In genomic region chr1:90657292-90658050, GRCm38 (mm10) we compare ENCODE assay signal across 21 mouse cellular contexts. TPM values are rescaled to one million over a fixed set of nuclear protein-coding genes. Genes with fewer than 3 reads are reported as not detected.
DNase-seq lines count a peak whose midpoint lies in the region; ATAC-seq and TF ChIP-seq lines count a peak whose summit lies in the region.
"Had no signal": no experiment of that assay in that cellular context is flagged by ENCODE, and none has a peak within 500 bp of the region (broad histone marks: within the 10 kb centered on the region; RNA-seq: fewer than 3 reads in every experiment).

No protein-coding gene starts in this region.

- H3K4me3 ChIP-seq in gastrocnemius, adult 2 months = no peak overlapping the region
- H3K4me3 ChIP-seq in lung, postnatal 0 days (ENCODE audit: low read depth, low read length) = no peak overlapping the region
- no peak overlapping the region for H3K4me3 ChIP-seq in stomach, embryonic 16.5 days (replicated peaks; ENCODE audit: low read length)
- H3K4me3 ChIP-seq: forebrain, embryonic 12.5 days; hindbrain, embryonic 12.5 days; myocyte had no signal

- no peak for TF ChIP-seq CTCF in gastrocnemius, adult 2 months (IDR thresholded peaks at IDR 0.05)
- no peak for TF ChIP-seq CTCF in lung, postnatal 0 days (IDR thresholded peaks at IDR 0.05)

- no peak overlapping the region for H3K9ac ChIP-seq in lung, postnatal 0 days (replicated peaks; ENCODE audit: low read depth)
- no peak overlapping the region for H3K9ac ChIP-seq in stomach, embryonic 16.5 days (ENCODE audit: low read length)
- H3K9ac ChIP-seq: forebrain, embryonic 12.5 days; hindbrain, embryonic 12.5 days; liver, postnatal 0 days had no signal

- H3K27me3 ChIP-seq in lung, postnatal 0 days (replicated peaks; ENCODE audit: insufficient read depth, low read length) = no peaks in the 10 kb centered on the region
- no peaks in the 10 kb centered on the region for H3K27me3 ChIP-seq in stomach, embryonic 16.5 days (ENCODE audit: control insufficient read depth, insufficient read depth, low read length)
- H3K27me3 ChIP-seq: forebrain, embryonic 12.5 days; hindbrain, embryonic 12.5 days had no signal

- intact Hi-C loops in gastrocnemius, adult 2 months (cut with DNase I) = no loop called here

- peak overlapping the region; percentile 85 for H3K27ac ChIP-seq in gastrocnemius, adult 2 months
- H3K27ac ChIP-seq in lung, postnatal 0 days (ENCODE audit: low read length) = peak overlapping the region; percentile 38; the same call in 1 of the 2 replicates
- H3K27ac ChIP-seq in stomach, embryonic 16.5 days (ENCODE audit: low read length) = peak overlapping the region; percentile 81
- H3K27ac ChIP-seq: forebrain, embryonic 12.5 days; hindbrain, embryonic 12.5 days had no signal

- no peak for ATAC-seq in lung, postnatal 0 days
- ATAC-seq in stomach, embryonic 16.5 days (ENCODE audit: insufficient read depth, low FRiP score) = no peak
- ATAC-seq: activated CD4-positive, CD25-positive, alpha-beta regulatory T cell, adult 4 months; inflammation-experienced regulatory T-cells, adult 6 months; liver, postnatal 0 days had no signal

- DNase-seq in gastrocnemius, adult 2 months = no peak
- no peak for DNase-seq in gastrocnemius, adult 18-20 months (ENCODE audit: low spot score)
- peak; percentile 32 for DNase-seq in layer of hippocampus, adult 11-12 months (ENCODE audit: low spot score)
- DNase-seq in layer of hippocampus, postnatal 25 days (ENCODE audit: extremely low spot score in 1 of 2, low spot score in 1 of 2) = no peak
- DNase-seq in lung, postnatal 0 days (ENCODE audit: low spot score) = no peak
- no peak for DNase-seq in lung, postnatal 10 days
- DNase-seq in frontal cortex, postnatal 14 days (ENCODE audit: low spot score in 2 of 2) = no peak
- DNase-seq: adrenal gland, postnatal 14 days; cerebellum, adult 2 months; kidney, adult 8-10 months; kidney, postnatal 14 days; liver, postnatal 0 days; midbrain, embryonic 14.5 days had no signal

- no peaks in the 10 kb centered on the region for H3K4me1 ChIP-seq in lung, postnatal 0 days (ENCODE audit: insufficient read depth, low read depth, low read length)
- peaks cover 9% of the 10 kb centered on the region; the same call in 1 of the 2 replicates for H3K4me1 ChIP-seq in stomach, embryonic 16.5 days (ENCODE audit: control insufficient read depth, insufficient read depth, low read length)
- H3K4me1 ChIP-seq: forebrain, embryonic 12.5 days; hindbrain, embryonic 12.5 days had no signal

- H3K9me3 ChIP-seq in lung, postnatal 0 days (ENCODE audit: low read length) = no peaks in the 10 kb centered on the region
- H3K9me3 ChIP-seq in stomach, embryonic 16.5 days (replicated peaks; ENCODE audit: control insufficient read depth, low read length) = no peaks in the 10 kb centered on the region
- H3K9me3 ChIP-seq: forebrain, embryonic 12.5 days; hindbrain, embryonic 12.5 days had no signal

- H3K4me2 ChIP-seq in lung, postnatal 0 days (replicated peaks; ENCODE audit: low read depth, low read length) = no peak overlapping the region
- H3K4me2 ChIP-seq in stomach, embryonic 16.5 days (ENCODE audit: low read depth, low read length) = no peak overlapping the region
- H3K4me2 ChIP-seq: forebrain, embryonic 12.5 days; heart, embryonic 11.5 days; hindbrain, embryonic 12.5 days had no signal

- no peak for TF ChIP-seq EP300 in lung, postnatal 0 days (IDR thresholded peaks at IDR 0.05)

- H3K36me3 ChIP-seq in lung, postnatal 0 days (ENCODE audit: insufficient read depth, low read length) = no peaks in the 10 kb centered on the region
- no peaks in the 10 kb centered on the region for H3K36me3 ChIP-seq in stomach, embryonic 16.5 days (ENCODE audit: control insufficient read depth, insufficient read depth, low read length)
- H3K36me3 ChIP-seq: forebrain, embryonic 12.5 days; G1E; hindbrain, embryonic 12.5 days had no signal

- WGBS in lung, postnatal 0 days = 60% methylated on average over 10 of the region's 10 CpGs
- WGBS in stomach, embryonic 16.5 days = 81% methylated on average over 10 of the region's 10 CpGs

RNA-seq across cellular contexts. Expression of gene Cops8, which starts 54.7 kb away (rescaled TPM):
- total RNA-seq in gastrocnemius, adult 2 months (2021) = 100 to 1,000 TPM; 102 to 104 TPM
- total RNA-seq in gastrocnemius, adult 18-20 months (2021) = 10 to 100 TPM; 91.2 to 93.5 TPM
- total RNA-seq in layer of hippocampus, postnatal 25 days (2021) = 100 to 1,000 TPM; 105 to 112 TPM
- polyA plus RNA-seq in lung, postnatal 0 days (2015; fragmentation: Nextera tagmentation; extraction: Ambion mirVana) = 79.7 and 93.3 TPM in 2 replicates
- 123 and 138 TPM in 2 replicates for polyA plus RNA-seq in stomach, embryonic 16.5 days (2015; fragmentation: Nextera tagmentation; extraction: Ambion mirVana)
